Mouse (Mus musculus) liver, embryonic 16.5 days (tissue): ENCODE measurements at regions not wholly inside any gene's neighbourhood (a gene's known extent, or its start where the extent isn't known, plus 50 kb on each side); places are given as distances from the start of the nearest gene placed in this dataset.
"Not testable (repeated sequence)": the region's sequence is repeated elsewhere in the genome, so short reads cannot be mapped to it uniquely, and the experiment has no call there.

Experiments
- ATAC-seq: fragments of 200-750 bp; cut with Nextera tagmentation; 2 replicates; pipeline ENCODE4 v1.8.0; 2017; ENCODE audit warnings: low read depth, mild to moderate bottlenecking, moderate number of reproducible peaks, moderate library complexity
- H3K27ac ChIP-seq: fragments of 300-500 bp; sonication (generic); 2 replicates; pipeline ENCODE4 v1.5.1; 2014; ENCODE audit warnings: mild to moderate bottlenecking, low read length
- H3K27me3 ChIP-seq: fragments of 300-500 bp; sonication (generic); 2 replicates; pipeline ENCODE4 v1.6.1; 2014; ENCODE audit warnings: low read depth, low read length, mixed read lengths; ENCODE audit not compliant: control insufficient read depth, insufficient read depth
- H3K36me3 ChIP-seq: fragments of 300-500 bp; sonication (generic); 2 replicates; pipeline ENCODE4 v1.6.1; 2014; ENCODE audit warnings: mild to moderate bottlenecking; ENCODE audit not compliant: control insufficient read depth, insufficient read depth
- H3K4me1 ChIP-seq: fragments of 300-500 bp; sonication (generic); 2 replicates; pipeline ENCODE4 v1.6.1; 2014; ENCODE audit warnings: low read depth, low read length, mixed read lengths; ENCODE audit not compliant: control insufficient read depth
- H3K4me2 ChIP-seq: fragments of 300-500 bp; sonication (generic); 2 replicates; pipeline ENCODE4 v1.6.1; 2014; ENCODE audit warnings: low read depth, low read length, mixed read lengths
- H3K4me3 ChIP-seq: fragments of 300-500 bp; sonication (generic); 2 replicates; pipeline ENCODE4 v1.5.1; 2014; ENCODE audit warnings: low read depth, mild to moderate bottlenecking, low read length
- H3K9ac ChIP-seq: fragments of 300-500 bp; sonication (generic); 2 replicates; pipeline ENCODE4 v1.6.1; 2014; ENCODE audit warnings: low read depth, low read length
- H3K9me3 ChIP-seq: fragments of 300-500 bp; sonication (generic); replicated peaks from 2 replicates; pipeline ENCODE4 v1.6.1; 2016; ENCODE audit warnings: low read length; ENCODE audit not compliant: control insufficient read depth
- WGBS: fragments of 180-500 bp; shearing (Covaris S2); extraction: QIAGEN DNeasy Blood & Tissue Kit; methylation state at CpG from one replicate; pipeline ENCODE4 v1.1.7; 2014; ENCODE audit not compliant: insufficient replicate concordance; 5-methylcytosine and 5-hydroxymethylcytosine counted together

- H3K9ac ChIP-seq: no peak overlapping the region
- no peak overlapping the region for H3K4me3 ChIP-seq
- H3K27ac ChIP-seq: no peak overlapping the region
- WGBS: 33% methylated on average over 4 of the region's 4 CpGs
- no peaks in the 10 kb centered on the region for H3K27me3 ChIP-seq
- no peaks in the 10 kb centered on the region for H3K36me3 ChIP-seq
- no peaks in the 10 kb centered on the region for H3K4me1 ChIP-seq
- no peak overlapping the region for H3K4me2 ChIP-seq
- no peaks in the 10 kb centered on the region for H3K9me3 ChIP-seq
- no peak for ATAC-seq
Observed at GRCm38 (mm10) chr3:79002173-79002848, 284.0 kb downstream of the Rapgef2 start.

DNA sequence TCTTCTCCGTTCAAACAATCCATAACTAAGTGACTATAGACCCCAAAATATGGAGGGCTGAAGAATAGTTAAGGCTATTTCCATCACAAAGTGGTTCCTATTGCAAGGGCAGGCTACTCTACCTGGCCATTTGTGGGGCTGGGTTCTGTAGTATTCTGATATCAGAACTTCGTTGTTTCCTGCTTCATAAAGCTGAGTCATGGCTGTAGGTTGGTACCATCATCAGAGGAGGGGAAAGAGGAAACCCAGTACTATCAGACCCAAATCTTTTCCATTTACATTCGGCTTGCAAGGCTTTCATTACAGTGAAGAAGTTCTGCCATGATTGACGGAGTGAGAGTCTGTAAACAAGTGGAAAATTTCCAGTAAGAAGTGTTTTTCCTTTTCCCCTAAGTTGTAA, 284.6 kb downstream of the Rapgef2 start:
- Histone ChIP-seq H3K4me2 (no peak overlapping the region), H3K4me1 (no peaks in the 10 kb centered on the region), H3K27me3 (no peaks in the 10 kb centered on the region), H3K36me3 (no peaks in the 10 kb centered on the region), H3K9me3 (no peaks in the 10 kb centered on the region), H3K4me3 (no peak overlapping the region), H3K9ac (no peak overlapping the region), H3K27ac (no peak overlapping the region)
- WGBS: 37% methylated on average over 4 of the region's 4 CpGs
- ATAC-seq: no peak

DNA sequence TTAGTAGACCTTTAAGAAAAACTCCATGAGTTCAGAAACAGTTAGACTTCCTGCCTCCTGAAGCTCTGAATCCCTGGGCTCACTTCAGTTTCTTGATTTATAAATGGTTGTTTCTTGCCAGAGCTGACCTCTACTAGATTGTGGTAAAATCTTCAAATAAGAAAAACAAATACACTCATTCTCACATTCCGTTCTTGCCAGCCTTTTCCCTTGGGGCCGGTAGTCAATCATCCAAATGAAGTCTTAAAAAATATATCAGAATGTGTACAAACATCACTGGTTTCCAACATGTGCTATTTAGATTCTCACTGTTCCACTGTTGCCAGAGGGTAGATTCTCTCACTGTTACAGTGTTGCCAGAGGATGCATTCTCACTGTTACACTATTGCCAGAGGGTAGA, 286.0 kb downstream of the Rapgef2 start:
- Histone ChIP-seq H3K27me3 (no peaks in the 10 kb centered on the region), H3K4me3 (no peak overlapping the region), H3K4me2 (no peak overlapping the region), H3K36me3 (no peaks in the 10 kb centered on the region), H3K27ac (no peak overlapping the region), H3K9me3 (no peaks in the 10 kb centered on the region), H3K9ac (no peak overlapping the region), H3K4me1 (no peaks in the 10 kb centered on the region)
- ATAC-seq: no peak
- 60% methylated on average over 2 of the region's 2 CpGs for WGBS

GRCm38 (mm10) chr3:78999803-79000202, 286.5 kb downstream of the Rapgef2 start:
- no peak overlapping the region for H3K27ac ChIP-seq
- H3K4me3 ChIP-seq: no peak overlapping the region
- H3K4me1 ChIP-seq: no peaks in the 10 kb centered on the region
- no peak for ATAC-seq
- no peaks in the 10 kb centered on the region for H3K9me3 ChIP-seq
- H3K9ac ChIP-seq: no peak overlapping the region
- H3K4me2 ChIP-seq: no peak overlapping the region
- H3K27me3 ChIP-seq: no peaks in the 10 kb centered on the region
- 66% methylated on average over 3 of the region's 3 CpGs for WGBS
- no peaks in the 10 kb centered on the region for H3K36me3 ChIP-seq

DNA sequence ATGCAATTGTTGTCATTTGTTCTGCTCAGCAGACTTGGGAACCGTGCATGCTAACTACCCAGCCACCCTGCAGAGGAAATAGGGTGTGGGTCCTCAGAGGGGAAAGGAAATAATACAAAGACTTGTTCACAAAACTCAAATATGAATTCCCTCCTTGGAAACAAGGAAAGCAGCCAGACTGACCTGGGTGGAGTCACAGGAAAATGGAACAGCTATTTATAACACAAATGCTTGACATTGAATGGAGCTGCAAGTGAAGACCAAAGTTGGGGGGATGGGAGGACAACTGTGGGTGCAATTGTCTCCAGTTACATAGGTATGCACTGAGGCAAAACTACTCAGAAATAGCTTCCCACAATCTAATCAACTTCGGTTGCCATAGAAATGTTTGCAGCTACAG, 298.2 kb downstream of the Rapgef2 start:
- no peaks in the 10 kb centered on the region for H3K36me3 ChIP-seq
- ATAC-seq: no peak

DNA sequence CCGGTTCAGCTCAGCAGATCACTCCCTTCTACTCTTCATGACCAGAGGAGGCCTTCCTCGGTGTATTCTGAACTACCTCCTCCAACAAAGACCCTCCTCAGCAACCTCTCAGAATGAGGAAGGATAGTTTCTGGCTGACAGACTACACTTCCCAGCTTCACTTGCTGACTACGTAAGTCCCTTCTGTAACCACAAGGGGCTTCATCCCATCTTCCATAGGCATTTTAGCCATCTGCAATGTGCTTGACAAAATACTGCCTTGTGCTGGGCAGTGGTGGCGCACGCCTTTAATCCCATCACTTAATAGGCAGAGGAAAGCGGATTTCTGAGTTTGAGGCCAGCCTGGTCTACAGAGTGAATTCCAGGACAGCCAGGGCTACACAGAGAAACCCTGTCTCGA, 299.6 kb downstream of the Rapgef2 start:
- H3K9me3 ChIP-seq: no peaks in the 10 kb centered on the region
- no peaks in the 10 kb centered on the region for H3K4me1 ChIP-seq
- no peak for ATAC-seq
- no peaks in the 10 kb centered on the region for H3K27me3 ChIP-seq
- no peak overlapping the region for H3K4me2 ChIP-seq
- no peaks in the 10 kb centered on the region for H3K36me3 ChIP-seq
- no peak overlapping the region for H3K4me3 ChIP-seq
- WGBS: 51% methylated on average over 7 of the region's 7 CpGs
- no peak overlapping the region for H3K27ac ChIP-seq
- H3K9ac ChIP-seq: no peak overlapping the region

More for the DNA sequence above, 298.2 kb downstream of the Rapgef2 start:
- H3K4me2 ChIP-seq: no peak overlapping the region
- no peaks in the 10 kb centered on the region for H3K27me3 ChIP-seq
- no peak overlapping the region for H3K4me3 ChIP-seq
- no peak overlapping the region for H3K9ac ChIP-seq
- H3K4me1 ChIP-seq: no peaks in the 10 kb centered on the region
- H3K27ac ChIP-seq: no peak overlapping the region
- no peaks in the 10 kb centered on the region for H3K9me3 ChIP-seq
- WGBS: 48% methylated on average over 2 of the region's 2 CpGs

DNA sequence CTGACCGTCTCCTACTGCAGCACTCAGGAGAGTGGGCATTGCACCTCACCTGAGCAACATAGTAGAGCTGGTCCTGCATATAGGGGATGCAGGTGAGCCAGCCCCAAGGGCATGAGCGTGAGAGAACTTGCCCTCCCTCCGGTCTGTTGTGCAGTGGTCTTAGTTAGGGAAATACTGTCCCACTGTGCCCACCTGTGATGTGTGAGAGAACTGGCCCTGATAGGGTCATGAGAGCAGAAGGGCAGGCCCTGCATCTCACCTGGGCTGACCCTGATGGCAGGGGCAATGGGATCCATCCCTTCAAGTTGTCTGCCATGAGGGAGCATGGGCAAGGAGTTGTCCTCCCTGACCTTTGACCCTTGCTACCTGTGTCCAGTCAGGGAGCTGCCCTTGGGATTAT, 305.3 kb downstream of the Rapgef2 start:
- Histone ChIP-seq H3K4me1 (no peaks in the 10 kb centered on the region), H3K9ac (no peak overlapping the region), H3K4me3 (no peak overlapping the region), H3K36me3 (no peaks in the 10 kb centered on the region), H3K4me2 (no peak overlapping the region), H3K27me3 (no peaks in the 10 kb centered on the region), H3K9me3 (no peaks in the 10 kb centered on the region), H3K27ac (no peak overlapping the region)
- WGBS: 77% methylated on average over 3 of the region's 3 CpGs
- no peak for ATAC-seq

DNA sequence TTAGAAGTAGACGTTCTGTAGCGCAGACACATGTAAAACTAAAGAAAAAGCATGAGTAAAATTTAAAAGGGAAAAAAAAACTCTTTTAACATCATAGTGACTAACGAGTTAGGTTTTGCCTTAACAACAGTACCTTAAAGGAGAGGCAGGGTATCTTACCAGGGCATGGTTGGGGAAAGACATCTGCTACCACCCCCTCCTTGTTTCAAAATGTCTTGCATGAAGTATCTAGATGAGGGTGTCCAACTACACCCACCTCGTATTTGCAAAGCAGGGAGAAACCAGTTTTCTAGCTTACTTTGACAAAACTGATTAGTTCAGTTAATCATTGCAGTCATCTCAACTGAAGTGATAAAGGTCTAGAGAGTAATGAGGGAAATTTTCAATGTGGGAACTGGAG, 307.5 kb downstream of the Rapgef2 start:
- Histone ChIP-seq H3K36me3 (no peaks in the 10 kb centered on the region), H3K4me2 (no peak overlapping the region), H3K9ac (no peak overlapping the region), H3K27me3 (no peaks in the 10 kb centered on the region), H3K4me3 (no peak overlapping the region), H3K27ac (no peak overlapping the region), H3K9me3 (no peaks in the 10 kb centered on the region), H3K4me1 (no peaks in the 10 kb centered on the region)
- 60% methylated on average over 4 of the region's 4 CpGs for WGBS
- no peak for ATAC-seq

- 4% methylated on average over 43 of the region's 57 CpGs for WGBS
- not testable (repeated sequence) for H3K9ac ChIP-seq, H3K27ac ChIP-seq, H3K36me3 ChIP-seq, H3K4me1 ChIP-seq, H3K27me3 ChIP-seq, H3K9me3 ChIP-seq
- peak; percentile 78 for ATAC-seq
- H3K4me3 ChIP-seq: peak overlapping the region; percentile 45
- H3K4me2 ChIP-seq: peak overlapping the region; percentile 47
Observed at GRCm38 (mm10) chr3:78966683-78967549, 319.4 kb downstream of the Rapgef2 start.
